ENCODE assay signal across 16 mouse cellular contexts in the genomic region with DNA sequence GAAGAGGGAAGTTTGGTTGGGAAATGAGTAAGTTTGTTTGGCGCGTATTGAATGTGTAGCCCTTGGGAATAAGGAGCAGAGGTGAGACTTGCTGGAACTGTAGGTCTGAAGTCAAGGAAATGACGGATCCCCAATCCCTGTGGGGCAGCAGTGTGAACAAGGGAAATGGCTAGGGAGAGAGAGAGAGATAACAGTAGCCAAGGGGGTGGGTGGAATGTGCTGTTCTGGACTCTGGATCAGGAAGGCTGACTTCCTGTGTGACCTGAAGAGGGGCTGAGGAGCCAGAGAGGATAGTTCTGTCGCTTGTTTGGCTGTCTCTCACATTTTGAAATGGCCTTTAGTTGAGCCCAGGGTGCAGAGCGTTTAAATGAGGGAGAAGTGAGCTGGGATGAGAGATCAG. TPM values are rescaled to one million over a fixed set of nuclear protein-coding genes. Genes with fewer than 3 reads are reported as not detected.
A peak's percentile ranks its signal among the peaks of the same experiment; 100 is the strongest.
DNase-seq lines count a peak whose midpoint lies in the region; ATAC-seq lines count a peak whose summit lies in the region.
"Had no signal": no experiment of that assay in that cellular context is flagged by ENCODE, and none has a peak within 500 bp of the region (broad histone marks: within the 10 kb centered on the region; RNA-seq: fewer than 3 reads in every experiment).

No protein-coding gene starts in this region.

- DNase-seq in kidney, adult 18-20 months: peak; percentile 28
- peak; percentile 58 for DNase-seq in adipocyte (ENCODE audit: low spot score)
- DNase-seq in frontal cortex, postnatal 14 days (ENCODE audit: low spot score in 2 of 2): no peak
- no peak for DNase-seq in cerebellum, adult 9-11 months
- DNase-seq in thymus, postnatal 0 days (ENCODE audit: low spot score): no peak
- DNase-seq: cerebellum, postnatal 14 days; forebrain, postnatal 0 days; gastrocnemius, postnatal 36 days; left cerebral cortex, postnatal 4 days; thymus, postnatal 25 days had no signal

- H3K36me3 ChIP-seq in kidney, embryonic 15.5 days: peaks cover 56% of the 10 kb centered on the region
- peaks cover 40% of the 10 kb centered on the region for H3K36me3 ChIP-seq in heart, embryonic 14.5 days (ENCODE audit: control insufficient read depth, insufficient read depth, low read length)
- H3K36me3 ChIP-seq in liver, embryonic 12.5 days: peaks cover 86% of the 10 kb centered on the region

- no peak for ATAC-seq in kidney, embryonic 15.5 days (replicated peaks; ENCODE audit: low FRiP score)
- no peak for ATAC-seq in heart, embryonic 14.5 days (ENCODE audit: insufficient number of reproducible peaks, insufficient read depth, low FRiP score, low read depth)
- no peak for ATAC-seq in liver, embryonic 12.5 days
- ATAC-seq: CD4-positive, CD25-positive, alpha-beta regulatory T cell, adult 4 months; forebrain, postnatal 0 days; intestine, embryonic 16.5 days had no signal

- H3K9ac ChIP-seq in kidney, embryonic 15.5 days: no peak overlapping the region
- no peak overlapping the region for H3K9ac ChIP-seq in heart, embryonic 14.5 days (ENCODE audit: low read length)
- peak overlapping the region; percentile 36 for H3K9ac ChIP-seq in liver, embryonic 12.5 days
- H3K9ac ChIP-seq: forebrain, postnatal 0 days had no signal

- H3K9me3 ChIP-seq in kidney, embryonic 15.5 days (replicated peaks): no peaks in the 10 kb centered on the region
- no peaks in the 10 kb centered on the region for H3K9me3 ChIP-seq in heart, embryonic 14.5 days (ENCODE audit: control insufficient read depth, low read length)
- no peaks in the 10 kb centered on the region for H3K9me3 ChIP-seq in liver, embryonic 12.5 days (replicated peaks)
- H3K9me3 ChIP-seq: midbrain, embryonic 10.5 days had no signal

- H3K27me3 ChIP-seq in kidney, embryonic 15.5 days: no peaks in the 10 kb centered on the region
- no peaks in the 10 kb centered on the region for H3K27me3 ChIP-seq in heart, embryonic 14.5 days (ENCODE audit: control insufficient read depth, insufficient read depth, low read length)
- H3K27me3 ChIP-seq in liver, embryonic 12.5 days (replicated peaks): no peaks in the 10 kb centered on the region

- 76% methylated on average over 5 of the region's 5 CpGs for WGBS in kidney, embryonic 15.5 days
- WGBS in heart, embryonic 14.5 days: 52% methylated on average over 5 of the region's 5 CpGs
- 39% methylated on average over 5 of the region's 5 CpGs for WGBS in liver, embryonic 12.5 days (ENCODE audit: insufficient replicate concordance)

- H3K4me1 ChIP-seq in kidney, embryonic 15.5 days: peaks cover 13% of the 10 kb centered on the region
- peaks cover 0 to 6% of the 10 kb centered on the region in 2 experiments; a peak in 3 of 4 replicates for H3K4me1 ChIP-seq in heart, embryonic 14.5 days (ENCODE audit: control insufficient read depth in 2 of 2, insufficient read depth in 2 of 2, low read length in 2 of 2)
- peaks cover 87% of the 10 kb centered on the region for H3K4me1 ChIP-seq in liver, embryonic 12.5 days

- no peak overlapping the region for H3K4me2 ChIP-seq in kidney, embryonic 15.5 days
- no peak overlapping the region for H3K4me2 ChIP-seq in heart, embryonic 14.5 days (ENCODE audit: low read length)
- H3K4me2 ChIP-seq in liver, embryonic 12.5 days: peak overlapping the region; percentile 40

- no peak overlapping the region for H3K4me3 ChIP-seq in kidney, embryonic 15.5 days (replicated peaks)
- no peak overlapping the region for H3K4me3 ChIP-seq in heart, embryonic 14.5 days (ENCODE audit: control insufficient read depth in 1 of 2, insufficient read depth in 1 of 2, low read depth in 1 of 2, low read length in 2 of 2)
- H3K4me3 ChIP-seq in liver, embryonic 12.5 days: 0 out of 2 replicates have a peak overlapping the region, but pooled peaks have one; percentile 6
- H3K4me3 ChIP-seq: midbrain, embryonic 10.5 days had no signal

- no peak overlapping the region for H3K27ac ChIP-seq in kidney, embryonic 15.5 days
- H3K27ac ChIP-seq in heart, embryonic 14.5 days (replicated peaks in 1 of 2; ENCODE audit: control insufficient read depth in 1 of 2, insufficient read depth in 1 of 2, low read depth in 2 of 2, low read length in 2 of 2): peak overlapping the region; percentile 5 to 38; a peak in 1 of 4 replicates
- peak overlapping the region; percentile 66 for H3K27ac ChIP-seq in liver, embryonic 12.5 days
- H3K27ac ChIP-seq: midbrain, embryonic 10.5 days had no signal

RNA-seq across cellular contexts. Expression of a gene that starts 6.6 kb away (rescaled TPM):
- 14.2 and 15.5 TPM in 2 replicates for polyA plus RNA-seq in kidney, embryonic 15.5 days (2015; fragmentation: Nextera tagmentation; extraction: Ambion mirVana)
- 11.4 and 14.0 TPM in 2 replicates for polyA plus RNA-seq in heart, embryonic 14.5 days (2014; fragmentation: Nextera tagmentation; extraction: Ambion mirVana)
- polyA plus RNA-seq in liver, embryonic 12.5 days (2016; fragmentation: Nextera tagmentation; extraction: Ambion mirVana): 16.3 and 16.6 TPM in 2 replicates
- polyA plus RNA-seq in thymus, postnatal 0 days (2015; fragmentation: Nextera tagmentation; extraction: Ambion mirVana): 13.2 and 14.2 TPM in 2 replicates

RNA-seq across cellular contexts. Expression of a gene that starts 42.0 kb away (rescaled TPM):
- polyA plus RNA-seq in kidney, embryonic 15.5 days (2015; fragmentation: Nextera tagmentation; extraction: Ambion mirVana): 35.0 and 42.5 TPM in 2 replicates
- 23.1 and 28.1 TPM in 2 replicates for polyA plus RNA-seq in heart, embryonic 14.5 days (2014; fragmentation: Nextera tagmentation; extraction: Ambion mirVana)
- 39.6 and 43.1 TPM in 2 replicates for polyA plus RNA-seq in liver, embryonic 12.5 days (2016; fragmentation: Nextera tagmentation; extraction: Ambion mirVana)
- polyA plus RNA-seq in thymus, postnatal 0 days (2015; fragmentation: Nextera tagmentation; extraction: Ambion mirVana): 42.2 and 49.4 TPM in 2 replicates

RNA-seq across cellular contexts. Expression of a gene that starts 42.5 kb away (rescaled TPM):
- 46.9 and 50.3 TPM in 2 replicates for polyA plus RNA-seq in kidney, embryonic 15.5 days (2015; fragmentation: Nextera tagmentation; extraction: Ambion mirVana)
- 48.8 and 56.9 TPM in 2 replicates for polyA plus RNA-seq in heart, embryonic 14.5 days (2014; fragmentation: Nextera tagmentation; extraction: Ambion mirVana)
- polyA plus RNA-seq in liver, embryonic 12.5 days (2016; fragmentation: Nextera tagmentation; extraction: Ambion mirVana): 22.9 and 25.0 TPM in 2 replicates
- polyA plus RNA-seq in thymus, postnatal 0 days (2015; fragmentation: Nextera tagmentation; extraction: Ambion mirVana): 37.4 and 42.6 TPM in 2 replicates

RNA-seq across cellular contexts. Expression of a gene that starts 53.5 kb away (rescaled TPM):
- 0.49 and 0.71 TPM in 2 replicates for polyA plus RNA-seq in kidney, embryonic 15.5 days (2015; fragmentation: Nextera tagmentation; extraction: Ambion mirVana)
- 0.14 and 0.16 TPM in 2 replicates for polyA plus RNA-seq in heart, embryonic 14.5 days (2014; fragmentation: Nextera tagmentation; extraction: Ambion mirVana)
- 0.06 and 0.08 TPM in 2 replicates for polyA plus RNA-seq in liver, embryonic 12.5 days (2016; fragmentation: Nextera tagmentation; extraction: Ambion mirVana)
- polyA plus RNA-seq in thymus, postnatal 0 days (2015; fragmentation: Nextera tagmentation; extraction: Ambion mirVana): 0.15 and 0.25 TPM in 2 replicates

Comparison
In these comparisons a context has a peak if more than half of its experiments do, and no peak if none do; other contexts are left out.
1. DNase-seq: peak in kidney, adult 18-20 months (single experiment) and adipocyte (single experiment); none in frontal cortex, postnatal 14 days (0 of 2), cerebellum, adult 9-11 months (single experiment) and thymus, postnatal 0 days (single experiment).